Mouse (Mus musculus): ENCODE measurements at regions not wholly inside any gene's neighbourhood (a gene's known extent, or its start where the extent isn't known, plus 50 kb on each side); places are given as distances from the start of the nearest gene placed in this dataset.
A peak's percentile ranks its signal among the peaks of the same experiment; 100 is the strongest.
"Not testable (repeated sequence)": the region's sequence is repeated elsewhere in the genome, so short reads cannot be mapped to it uniquely, and the experiment has no call there.

GRCm38 (mm10) chr6:53233777-53234176 is 53.3 kb upstream of the Creb5 start:
- no peak for DNase-seq

- DNase-seq: no peak
These were observed 54.5 kb upstream of the Creb5 start for GRCm38 (mm10) chr6:53232616-53233015.

- DNase-seq: no peak
These were observed 57.7 kb upstream of the Creb5 start for GRCm38 (mm10) chr6:53229350-53229749.

- DNase-seq: no peak
These were observed 65.0 kb upstream of the Creb5 start for GRCm38 (mm10) chr6:53222104-53222503.

GRCm38 (mm10) chr6:53221668-53222005 is 65.4 kb upstream of the Creb5 start:
- DNase-seq: no peak

- peak; percentile 4 for DNase-seq
These were observed 66.0 kb upstream of the Creb5 start for GRCm38 (mm10) chr6:53220784-53221667.

GRCm38 (mm10) chr6:53218871-53219286 is 68.2 kb upstream of the Creb5 start:
- no peak for DNase-seq

- DNase-seq: peak; percentile 24
These were observed 69.6 kb upstream of the Creb5 start for GRCm38 (mm10) chr6:53217234-53218015.

GRCm38 (mm10) chr6:53216715-53217114 is 70.4 kb upstream of the Creb5 start:
- no peak for DNase-seq

GRCm38 (mm10) chr6:53211420-53211819 is 75.7 kb upstream of the Creb5 start:
- peak; percentile 27 for DNase-seq

- no peak for DNase-seq
These were observed 77.7 kb upstream of the Creb5 start for GRCm38 (mm10) chr6:53209398-53209797.

GRCm38 (mm10) chr6:53208474-53208873 is 78.6 kb upstream of the Creb5 start:
- DNase-seq: no peak

- DNase-seq: no peak
These were observed 79.3 kb upstream of the Creb5 start for GRCm38 (mm10) chr6:53207781-53208180.

- DNase-seq: no peak
These were observed 79.7 kb upstream of the Creb5 start for GRCm38 (mm10) chr6:53207361-53207760.

- DNase-seq: no peak
These were observed 85.7 kb upstream of the Creb5 start for GRCm38 (mm10) chr6:53201281-53201956.

GRCm38 (mm10) chr6:53199474-53199873 is 87.6 kb upstream of the Creb5 start:
- no peak for DNase-seq

- not testable (repeated sequence) for DNase-seq
These were observed 104.9 kb upstream of the Creb5 start for GRCm38 (mm10) chr6:53182131-53182530.

GRCm38 (mm10) chr6:53164423-53164841 is 96.0 kb upstream of the Jazf1 start:
- DNase-seq: no peak

- no peak for DNase-seq
These were observed 94.7 kb upstream of the Jazf1 start for GRCm38 (mm10) chr6:53163091-53163490.

- no peak for DNase-seq
These were observed 93.2 kb upstream of the Jazf1 start for GRCm38 (mm10) chr6:53161627-53162026.

- DNase-seq: peak; percentile 22
These were observed 86.2 kb upstream of the Jazf1 start for GRCm38 (mm10) chr6:53154621-53155020.

- no peak for DNase-seq
These were observed 79.0 kb upstream of the Jazf1 start for GRCm38 (mm10) chr6:53147478-53147877.

Measured in adrenal gland, adult 8-10 months (tissue).